Mouse (Mus musculus): ENCODE measurements around the gene Rnf217.
A peak's percentile ranks its signal among the peaks of the same experiment; 100 is the strongest.

DNA sequence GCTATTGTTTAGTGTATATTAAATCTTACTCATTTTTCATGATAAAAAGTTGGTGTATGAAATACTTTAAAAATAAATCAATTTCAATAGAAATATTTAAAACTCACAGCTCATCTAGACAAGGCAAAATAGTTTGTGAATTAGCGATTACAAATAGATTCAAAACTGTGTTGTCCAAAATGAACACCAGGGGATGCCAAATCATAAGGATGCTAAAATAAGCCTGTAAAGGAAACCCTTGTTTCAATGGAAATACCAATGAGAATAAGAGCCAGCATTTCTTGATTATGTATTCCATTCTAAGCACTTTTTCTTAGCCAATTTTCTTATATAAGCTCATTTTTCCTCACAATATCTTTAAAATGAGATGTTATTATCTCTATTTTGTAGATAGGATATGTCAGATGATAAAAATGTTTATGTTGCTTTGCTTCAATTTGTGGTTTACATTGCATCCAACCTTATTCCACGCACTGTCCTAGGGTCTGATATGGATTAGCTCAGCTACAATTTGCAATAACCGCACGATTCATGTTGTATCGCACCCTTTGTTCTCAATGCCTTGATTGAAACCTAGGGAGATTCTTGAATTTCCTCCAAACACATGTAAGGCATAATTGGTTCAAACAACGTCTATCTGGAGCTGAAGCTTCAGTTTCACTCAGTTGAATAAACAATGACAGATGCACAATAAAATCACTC, 143.0 kb downstream of the Rnf217 start:
- TF ChIP-seq POLR2A (IDR thresholded peaks at IDR 0.05; ENCODE audit: low read depth, low read length) (no peak), CTCF (conservative IDR thresholded peaks at IDR 0.05; ENCODE audit: insufficient read depth, insufficient read length, low read depth, low read length) (0 out of 2 replicates have a peak, but pooled peaks have one; percentile 1)
